Mouse (Mus musculus) lung, postnatal 0 days (tissue): ENCODE data around the gene Bag5.

Source experiments
- CTCF ChIP-seq: IDR thresholded peaks from 2 replicates; pipeline ENCODE4 v1.5.1; 2016; ENCODE audit warnings: antibody characterized with exemption, mild to moderate bottlenecking
- EP300 ChIP-seq: IDR thresholded peaks from 2 replicates; pipeline ENCODE4 v1.6.1; 2016; ENCODE audit warnings: antibody characterized with exemption, mild to moderate bottlenecking, control low read depth

DNA sequence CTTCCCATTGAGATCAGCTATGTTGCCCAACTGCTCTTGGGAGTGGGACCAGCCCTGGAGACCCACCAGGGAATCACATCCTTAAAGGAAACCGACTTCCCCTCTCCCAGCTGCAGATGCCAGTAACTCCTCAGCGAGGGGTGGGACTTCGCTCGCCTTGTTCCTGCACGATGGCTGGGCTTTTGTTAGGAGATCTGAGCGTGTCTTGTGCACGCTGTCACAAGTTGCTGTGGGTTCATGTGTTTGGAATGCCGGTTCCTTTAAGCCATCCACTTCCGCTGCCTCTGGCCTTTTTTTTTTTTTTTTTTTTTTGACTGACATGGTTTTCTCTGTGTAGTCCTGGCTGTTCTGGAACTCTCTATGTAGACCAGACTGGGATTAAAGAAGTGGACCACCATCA is 24.3 kb upstream of the Bag5 start:
- TF ChIP-seq CTCF (no peak), EP300 (no peak)
